Mouse (Mus musculus) MEL (cell line): ENCODE measurements around the gene Galp. TPM values are rescaled to one million over a fixed set of nuclear protein-coding genes. Genes with fewer than 3 reads are reported as not detected.
"Not testable (repeated sequence)": the region's sequence is repeated elsewhere in the genome, so short reads cannot be mapped to it uniquely, and the experiment has no call there.

Experiments
- DNase-seq: peaks from one replicate; pipeline ENCODE4 v3.0.0; 2011; ENCODE audit warnings: low read depth, low spot score
- H3K27ac ChIP-seq: 2 replicates; pipeline ENCODE4 v1.5.1; 2012; ENCODE audit warnings: low read depth, mild to moderate bottlenecking, control low read depth, low read length, moderate library complexity; ENCODE audit not compliant: control insufficient read depth
- H3K27me3 ChIP-seq, 2 experiments: fragments of 150-350 bp in 1 of 2; sonication (generic) in 1 of 2; 2 replicates each; pipeline ENCODE4 v1.6.1; 2012; ENCODE audit warnings: low read length in 2 of 2, mild to moderate bottlenecking in 2 of 2, improper control_type of control experiment in 1 of 2, moderate library complexity in 1 of 2; ENCODE audit not compliant: insufficient read depth in 2 of 2, control insufficient read depth in 1 of 2
- H3K36me3 ChIP-seq, 2 experiments: 2 replicates each; pipeline ENCODE4 v1.6.1; 2012 to 2014; ENCODE audit warnings: low read length in 2 of 2, improper control_type of control experiment in 1 of 2, inconsistent platforms in 1 of 2, mild to moderate bottlenecking in 1 of 2; ENCODE audit not compliant: insufficient read depth in 2 of 2, control insufficient read depth in 1 of 2
- H3K4me1 ChIP-seq, 2 experiments: fragments of 150-350 bp in 1 of 2; sonication (generic) in 1 of 2; 2 replicates each; pipeline ENCODE4 v1.6.1; 2012; ENCODE audit warnings: low read length in 2 of 2, improper control_type of control experiment in 1 of 2, mild to moderate bottlenecking in 1 of 2; ENCODE audit not compliant: insufficient read depth in 2 of 2, control insufficient read depth in 1 of 2
- H3K4me3 ChIP-seq, 2 experiments: fragments of 150-350 bp in 1 of 2; sonication (generic) in 1 of 2; 2 replicates each; pipeline ENCODE4 v1.5.1; 2012; ENCODE audit warnings: low read depth in 2 of 2, low read length in 2 of 2, mild to moderate bottlenecking in 2 of 2, moderate library complexity in 2 of 2, control low read depth in 1 of 2, improper control_type of control experiment in 1 of 2; ENCODE audit not compliant: control insufficient read depth in 1 of 2, insufficient read depth in 1 of 2
- H3K79me2 ChIP-seq: 2 replicates; pipeline ENCODE4 v1.6.1; 2012; ENCODE audit warnings: mild to moderate bottlenecking, low read length, moderate library complexity; ENCODE audit not compliant: control insufficient read depth, poor library complexity, insufficient read depth
- H3K9ac ChIP-seq: 2 replicates; pipeline ENCODE4 v1.6.1; 2012; ENCODE audit warnings: low read depth, mild to moderate bottlenecking, control low read depth, low read length, moderate library complexity; ENCODE audit not compliant: control insufficient read depth, poor library complexity, severe bottlenecking
- H3K9me3 ChIP-seq: fragments of 150-350 bp; sonication (generic); replicated peaks from 2 replicates; pipeline ENCODE4 v1.6.1; 2012; ENCODE audit warnings: mild to moderate bottlenecking, low read length, improper control_type of control experiment, moderate library complexity; ENCODE audit not compliant: insufficient read depth
- BHLHE40 ChIP-seq: IDR thresholded peaks from 2 replicates; pipeline ENCODE4 v1.6.1; 2012; ENCODE audit warnings: low read depth, mild to moderate bottlenecking, inconsistent platforms, low read length, improper control_type of control experiment, borderline replicate concordance
- CHD2 ChIP-seq: IDR thresholded peaks from 2 replicates; pipeline ENCODE4 v1.6.1; 2011; ENCODE audit warnings: low read length, improper control_type of control experiment
- CTCF ChIP-seq, 3 experiments: IDR thresholded peaks in 2 of 3; conservative IDR thresholded peaks in 1 of 3; 2 replicates each; pipeline ENCODE4 v1.5.1; 2011 to 2012; ENCODE audit warnings: low read length in 3 of 3, low read depth in 2 of 3, mild to moderate bottlenecking in 2 of 3, improper control_type of control experiment in 1 of 3, inconsistent platforms in 1 of 3, mixed read lengths in 1 of 3, moderate library complexity in 1 of 3; ENCODE audit not compliant: control insufficient read depth in 1 of 3, insufficient read depth in 1 of 3, poor library complexity in 1 of 3, severe bottlenecking in 1 of 3
- ELF1 ChIP-seq: IDR thresholded peaks from 2 replicates; pipeline ENCODE4 v1.6.1; 2014; ENCODE audit warnings: low read depth, mild to moderate bottlenecking, inconsistent platforms, low read length, improper control_type of control experiment, moderate library complexity
- HCFC1 ChIP-seq: IDR thresholded peaks from 2 replicates; pipeline ENCODE4 v1.6.1; 2012; ENCODE audit warnings: low read depth, mild to moderate bottlenecking, inconsistent platforms, low read length, improper control_type of control experiment, moderate library complexity
- JUND ChIP-seq: IDR thresholded peaks from 2 replicates; pipeline ENCODE4 v1.6.1; 2011; ENCODE audit warnings: low read depth, mild to moderate bottlenecking, improper control_type of control experiment, low read length
- KAT2A ChIP-seq: conservative IDR thresholded peaks from 2 replicates; pipeline ENCODE4 v1.6.1; 2012; ENCODE audit warnings: low read depth, low read length, improper control_type of control experiment, inconsistent platforms
- MXI1 ChIP-seq: IDR thresholded peaks from 2 replicates; pipeline ENCODE4 v1.6.1; 2011; ENCODE audit warnings: mild to moderate bottlenecking, low read depth, low read length, improper control_type of control experiment
- MYB ChIP-seq: IDR thresholded peaks from 2 replicates; pipeline ENCODE4 v1.6.1; 2011; ENCODE audit warnings: mild to moderate bottlenecking, low read depth, low read length, improper control_type of control experiment
- MYC ChIP-seq: IDR thresholded peaks from 2 replicates; pipeline ENCODE4 v1.6.1; 2011; ENCODE audit warnings: low read depth, mild to moderate bottlenecking, low read length, improper control_type of control experiment, moderate library complexity
- NELFE ChIP-seq: IDR thresholded peaks from 2 replicates; pipeline ENCODE4 v1.6.1; 2011; ENCODE audit warnings: low read depth, low read length, improper control_type of control experiment
- NRF1 ChIP-seq: IDR thresholded peaks from 2 replicates; pipeline ENCODE4 v1.6.1; 2014; ENCODE audit warnings: low read depth, mild to moderate bottlenecking, inconsistent platforms, low read length, improper control_type of control experiment, moderate library complexity; ENCODE audit not compliant: poor library complexity, insufficient read depth, severe bottlenecking
- RAD21 ChIP-seq: IDR thresholded peaks from 2 replicates; pipeline ENCODE4 v1.6.1; 2011; ENCODE audit warnings: mild to moderate bottlenecking, low read depth, low read length, improper control_type of control experiment
- SIN3A ChIP-seq: IDR thresholded peaks from 2 replicates; pipeline ENCODE4 v1.6.1; 2012; ENCODE audit warnings: low read length, improper control_type of control experiment, inconsistent platforms
- SMC3 ChIP-seq: IDR thresholded peaks from 2 replicates; pipeline ENCODE4 v1.6.1; 2011; ENCODE audit warnings: low read depth, low read length, improper control_type of control experiment
- TCF12 ChIP-seq: IDR thresholded peaks from 2 replicates; pipeline ENCODE4 v1.6.1; 2014; ENCODE audit warnings: low read depth, mild to moderate bottlenecking, inconsistent platforms, low read length, improper control_type of control experiment, moderate library complexity
- UBTF ChIP-seq: IDR thresholded peaks from 2 replicates; pipeline ENCODE4 v1.6.1; 2012; ENCODE audit warnings: low read depth, mild to moderate bottlenecking, inconsistent platforms, low read length, improper control_type of control experiment, moderate library complexity, borderline replicate concordance; ENCODE audit not compliant: insufficient read depth
- USF1 ChIP-seq: IDR thresholded peaks from 2 replicates; pipeline ENCODE4 v1.6.1; 2014; ENCODE audit warnings: low read depth, mild to moderate bottlenecking, inconsistent platforms, low read length, improper control_type of control experiment, moderate library complexity
- ZC3H11A ChIP-seq: IDR thresholded peaks from 2 replicates; pipeline ENCODE4 v1.6.1; 2012; ENCODE audit warnings: low read depth, mild to moderate bottlenecking, inconsistent platforms, low read length, improper control_type of control experiment
- ZKSCAN1 ChIP-seq: IDR thresholded peaks from 2 replicates; pipeline ENCODE4 v1.6.1; 2012; ENCODE audit warnings: low read depth, mild to moderate bottlenecking, inconsistent platforms, low read length, improper control_type of control experiment, moderate library complexity
- ZNF384 ChIP-seq: IDR thresholded peaks from 2 replicates; pipeline ENCODE4 v1.6.1; 2012; ENCODE audit warnings: low read depth, mild to moderate bottlenecking, inconsistent platforms, low read length, improper control_type of control experiment
- polyA plus RNA-seq, 2 experiments: library from polyadenylated mRNA; stranded (reverse) in 1 of 2; unstranded in 1 of 2; fragments of >175 nt in 1 of 2; fragments of >200 nt in 1 of 2; gene quantifications; 2 replicates each; pipeline versions ENCODE4 v1.2.1 to v1.2.4; 2012; ENCODE audit warnings: low replicate concordance in 2 of 2, low read depth in 1 of 2; ENCODE audit not compliant: insufficient read length in 2 of 2, insufficient read depth in 1 of 2, missing spikeins in 1 of 2
- total RNA-seq: library from RNA; depleted of rRNA; stranded (reverse); fragments of 300-350 nt; gene quantifications from 2 replicates; pipeline ENCODE4 v1.2.3, GENCODE M21; 2012

Gene Galp
- total and polyA plus RNA-seq, 3 experiments, result not detected

- Histone ChIP-seq H3K27me3 (no peaks in the 10 kb centered on the region), H3K36me3 (no peaks in the 10 kb centered on the region), H3K9me3 (no peaks in the 10 kb centered on the region), H3K79me2 (no peaks in the 10 kb centered on the region), H3K27ac (no peak overlapping the region), H3K4me1 (no peaks in the 10 kb centered on the region), H3K4me3 (no peak overlapping the region), H3K9ac (no peak overlapping the region)
- TF ChIP-seq CHD2, result no peak
- TF ChIP-seq ZKSCAN1, result no peak
- TF ChIP-seq MYB, result no peak
- no peak for TF ChIP-seq ZNF384
- TF ChIP-seq USF1, result no peak
- no peak for TF ChIP-seq HCFC1
- TF ChIP-seq SIN3A, result no peak
- no peak for TF ChIP-seq RAD21
- no peak for TF ChIP-seq MXI1
- no peak for TF ChIP-seq CTCF (IDR thresholded peaks at IDR 0.05 in 2 of 3, conservative IDR thresholded peaks at IDR 0.05 in 1 of 3; ENCODE audit: control insufficient read depth in 1 of 3, insufficient read depth in 1 of 3, low read depth in 2 of 3, low read length in 3 of 3, poor library complexity in 1 of 3, severe bottlenecking in 1 of 3)
- TF ChIP-seq JUND, result no peak
- no peak for TF ChIP-seq BHLHE40
- TF ChIP-seq ELF1, result no peak
- no peak for TF ChIP-seq SMC3
- no peak for TF ChIP-seq UBTF
- no peak for TF ChIP-seq NRF1
- no peak for TF ChIP-seq MYC
- TF ChIP-seq NELFE, result no peak
- TF ChIP-seq TCF12, result no peak
- TF ChIP-seq KAT2A, result no peak
- no peak for DNase-seq
Measured at GRCm38 (mm10) chr7:6239787-6240186, 42.9 kb downstream of the Galp start.

- not testable (repeated sequence) for H3K4me3 ChIP-seq, H3K4me1 ChIP-seq, H3K9ac ChIP-seq, H3K27ac ChIP-seq, H3K36me3 ChIP-seq, H3K79me2 ChIP-seq, H3K27me3 ChIP-seq, H3K9me3 ChIP-seq
- TF ChIP-seq SMC3 (peak; percentile 63), ZC3H11A (peak; percentile 42; the same call in 1 of the 2 replicates), CTCF (IDR thresholded peaks at IDR 0.05 in 2 of 3, conservative IDR thresholded peaks at IDR 0.05 in 1 of 3; ENCODE audit: control insufficient read depth in 1 of 3, insufficient read depth in 1 of 3, low read depth in 2 of 3, low read length in 3 of 3, poor library complexity in 1 of 3, severe bottlenecking in 1 of 3) (peak; percentile 41 to 77 (median 63)), RAD21 (peak; percentile 56)
- peak; percentile 61 for DNase-seq
Measured at GRCm38 (mm10) chr7:6240841-6241425, 44.0 kb downstream of the Galp start.
